Mouse (Mus musculus) spleen, adult 2 months (tissue): ENCODE results near the gene Vmn1r224.

ENCODE experiments used
- CTCF ChIP-seq: fragments of 200-500 bp; IDR thresholded peaks from 2 replicates; pipeline ENCODE4 v1.5.1; 2011; ENCODE audit warnings: mild to moderate bottlenecking, inconsistent platforms; ENCODE audit not compliant: insufficient read depth, insufficient read length, insufficient replicate concordance; ENCODE audit errors: extremely low read depth
- POLR2A ChIP-seq: fragments of 200-500 bp; IDR thresholded peaks from 2 replicates; pipeline ENCODE4 v1.6.1; 2011; ENCODE audit warnings: low read depth, low read length, inconsistent platforms

DNA sequence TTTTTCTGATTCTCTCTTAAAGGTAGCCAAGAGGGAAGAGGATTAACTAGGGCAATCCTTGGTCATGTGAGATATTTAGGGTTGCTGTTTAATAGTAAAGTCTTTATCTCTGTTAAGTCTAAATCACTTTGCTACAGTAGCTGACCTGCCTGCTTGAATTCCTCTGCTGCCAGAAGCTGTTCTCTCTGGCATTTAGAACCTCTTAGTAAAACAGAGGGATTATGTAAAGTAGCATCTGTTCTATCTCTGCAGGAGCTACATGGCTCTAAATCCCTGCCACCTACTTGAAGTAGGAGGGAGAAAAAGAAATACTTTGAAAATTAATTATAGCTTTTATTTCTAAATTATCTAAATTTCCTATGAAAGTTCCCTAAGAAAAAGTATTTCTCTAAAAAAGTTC, 25.3 kb downstream of the Vmn1r224 start:
- TF ChIP-seq POLR2A (no peak), CTCF (no peak)
